Mouse (Mus musculus): ENCODE results near the gene Trim46. TPM values are rescaled to one million over a fixed set of nuclear protein-coding genes. Genes with fewer than 3 reads are reported as not detected.

Gene Trim46
- total and polyA plus RNA-seq, 2 experiments, result 0.16 to 0.18 TPM

DNA sequence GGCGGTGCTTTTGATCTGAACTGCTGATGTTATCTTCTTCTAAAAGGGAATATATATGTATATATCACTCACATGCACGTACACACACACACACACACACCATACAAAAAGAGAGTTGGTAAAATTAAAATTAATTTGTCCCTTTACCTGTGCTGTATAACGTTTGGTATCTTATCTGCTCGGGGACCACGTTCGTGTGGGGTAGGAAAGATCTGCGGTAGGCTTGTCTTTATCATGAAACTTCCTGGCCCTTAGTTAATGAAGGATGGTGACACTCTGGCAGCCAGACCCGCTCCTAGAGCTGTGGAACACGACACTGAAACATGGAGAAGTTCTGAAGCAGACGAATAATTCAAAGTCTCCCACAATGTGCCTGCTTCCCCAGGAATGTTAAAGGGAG, 45.8 kb upstream of the Trim46 start:
- peak overlapping the region; percentile 96 for H3K27ac ChIP-seq (replicated peaks; ENCODE audit: insufficient read depth, low read depth, low read length)
- H3K27me3 ChIP-seq (ENCODE audit: control insufficient read depth, insufficient read depth, low read length), result no peaks in the 10 kb centered on the region
- 77% methylated on average over 10 of the region's 10 CpGs for WGBS
- no peak for DNase-seq (ENCODE audit: extremely low read depth, low read depth, low spot score)
- H3K9ac ChIP-seq (ENCODE audit: low read depth, low read length), result no peak overlapping the region
- TF ChIP-seq POLR2A (IDR thresholded peaks at IDR 0.05; ENCODE audit: extremely low read depth, insufficient read depth, low read length) (no peak), CTCF (IDR thresholded peaks at IDR 0.05; ENCODE audit: low read depth, low read length) (no peak)
- no peaks in the 10 kb centered on the region for H3K79me2 ChIP-seq (ENCODE audit: control insufficient read depth, insufficient read depth, low read length)
- no peak overlapping the region for H3K4me3 ChIP-seq (ENCODE audit: insufficient read depth, low read depth, low read length)
- H3K4me1 ChIP-seq (ENCODE audit: control insufficient read depth, insufficient read depth, low read length), result peaks cover 45% of the 10 kb centered on the region
- H3K36me3 ChIP-seq (ENCODE audit: control insufficient read depth, insufficient read depth, low read length), result no peaks in the 10 kb centered on the region

DNA sequence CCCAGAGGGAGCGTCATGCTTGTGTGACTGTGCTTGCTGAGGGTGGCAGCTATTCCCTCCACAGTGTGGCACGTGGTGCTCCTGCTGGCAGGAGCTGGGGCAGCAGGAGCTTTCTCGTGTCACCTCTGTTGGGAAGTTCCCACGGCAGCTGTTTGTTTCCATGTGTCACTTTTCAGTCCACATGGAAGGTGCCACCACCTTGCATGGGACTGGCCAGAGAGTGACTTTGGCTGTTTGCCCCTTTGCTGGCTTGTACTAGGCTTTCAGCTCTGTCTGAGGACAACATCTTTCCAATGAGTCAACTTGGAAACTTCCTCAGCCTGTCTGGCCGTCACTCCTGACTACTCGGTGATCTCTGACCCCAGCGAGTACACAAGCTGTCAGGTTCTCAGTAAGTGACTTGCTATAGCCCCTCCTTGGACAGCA, 42.4 kb upstream of the Trim46 start:
- 12% methylated on average over 7 of the region's 7 CpGs for WGBS
- no peaks in the 10 kb centered on the region for H3K27me3 ChIP-seq (ENCODE audit: control insufficient read depth, insufficient read depth, low read length)
- no peaks in the 10 kb centered on the region for H3K36me3 ChIP-seq (ENCODE audit: control insufficient read depth, insufficient read depth, low read length)
- H3K4me3 ChIP-seq (ENCODE audit: insufficient read depth, low read depth, low read length), result no peak overlapping the region
- DNase-seq (ENCODE audit: extremely low read depth, low read depth, low spot score), result peak; percentile 99
- TF ChIP-seq CTCF (IDR thresholded peaks at IDR 0.05; ENCODE audit: low read depth, low read length) (peak; percentile 45), POLR2A (IDR thresholded peaks at IDR 0.05; ENCODE audit: extremely low read depth, insufficient read depth, low read length) (no peak)
- no peaks in the 10 kb centered on the region for H3K79me2 ChIP-seq (ENCODE audit: control insufficient read depth, insufficient read depth, low read length)
- H3K27ac ChIP-seq (replicated peaks; ENCODE audit: insufficient read depth, low read depth, low read length), result peak overlapping the region; percentile 84
- H3K4me1 ChIP-seq (ENCODE audit: control insufficient read depth, insufficient read depth, low read length), result peaks cover 44% of the 10 kb centered on the region
- peak overlapping the region; percentile 29 for H3K9ac ChIP-seq (ENCODE audit: low read depth, low read length)

DNA sequence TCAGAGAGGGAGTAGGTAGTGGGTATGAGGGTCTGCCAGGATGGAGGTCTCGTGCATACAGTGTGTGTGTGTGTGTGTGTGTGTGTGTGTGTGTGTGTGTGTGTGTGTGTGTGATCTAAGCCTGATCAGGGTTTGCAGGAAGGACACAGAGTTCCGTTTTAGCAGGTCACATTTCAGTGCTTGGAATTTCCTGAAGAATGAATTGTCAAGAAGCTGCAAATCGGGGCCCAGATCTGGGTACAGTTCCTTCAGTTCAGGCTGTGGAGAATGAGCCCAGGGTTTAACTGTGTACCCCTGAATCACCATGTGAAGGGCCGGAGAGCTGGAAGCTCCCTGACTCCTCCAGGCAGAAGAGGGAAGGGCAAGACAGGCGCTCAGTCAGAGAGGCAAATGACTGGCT, 41.2 kb upstream of the Trim46 start:
- Histone ChIP-seq H3K4me3 (ENCODE audit: insufficient read depth, low read depth, low read length) (no peak overlapping the region), H3K9ac (ENCODE audit: low read depth, low read length) (no peak overlapping the region), H3K27ac (replicated peaks; ENCODE audit: insufficient read depth, low read depth, low read length) (peak overlapping the region; percentile 84), H3K4me1 (ENCODE audit: control insufficient read depth, insufficient read depth, low read length) (peaks cover 35% of the 10 kb centered on the region), H3K79me2 (ENCODE audit: control insufficient read depth, insufficient read depth, low read length) (no peaks in the 10 kb centered on the region), H3K27me3 (ENCODE audit: control insufficient read depth, insufficient read depth, low read length) (no peaks in the 10 kb centered on the region), H3K36me3 (ENCODE audit: control insufficient read depth, insufficient read depth, low read length) (no peaks in the 10 kb centered on the region)
- no peak for DNase-seq (ENCODE audit: extremely low read depth, low read depth, low spot score)
- WGBS, result 75% methylated on average over 5 of the region's 5 CpGs
- TF ChIP-seq CTCF (IDR thresholded peaks at IDR 0.05; ENCODE audit: low read depth, low read length) (no peak), POLR2A (IDR thresholded peaks at IDR 0.05; ENCODE audit: extremely low read depth, insufficient read depth, low read length) (no peak)

DNA sequence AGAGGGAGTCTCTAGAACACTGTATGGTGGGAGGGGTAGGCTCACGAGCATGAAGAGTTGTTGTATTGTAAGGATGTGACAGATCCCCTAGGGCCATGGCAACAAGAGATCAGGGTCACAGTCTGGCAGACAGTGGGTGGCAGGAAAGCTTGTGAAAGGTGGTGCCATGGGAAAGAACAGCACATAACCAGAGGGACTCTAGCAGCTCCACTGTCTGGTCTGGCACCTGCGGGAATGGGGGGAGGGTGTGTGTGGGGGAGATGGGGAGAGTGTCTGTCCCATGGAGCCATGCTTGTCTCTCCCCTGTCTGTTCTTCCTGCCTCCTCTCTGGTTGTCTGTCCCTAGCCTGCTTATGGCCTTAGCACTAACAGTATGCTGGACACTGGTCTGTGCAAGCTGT, 39.4 kb upstream of the Trim46 start:
- no peak overlapping the region for H3K9ac ChIP-seq (ENCODE audit: low read depth, low read length)
- H3K36me3 ChIP-seq (ENCODE audit: control insufficient read depth, insufficient read depth, low read length), result no peaks in the 10 kb centered on the region
- no peaks in the 10 kb centered on the region for H3K79me2 ChIP-seq (ENCODE audit: control insufficient read depth, insufficient read depth, low read length)
- H3K27ac ChIP-seq (replicated peaks; ENCODE audit: insufficient read depth, low read depth, low read length), result no peak overlapping the region
- peaks cover 35% of the 10 kb centered on the region for H3K4me1 ChIP-seq (ENCODE audit: control insufficient read depth, insufficient read depth, low read length)
- TF ChIP-seq CTCF (IDR thresholded peaks at IDR 0.05; ENCODE audit: low read depth, low read length) (no peak), POLR2A (IDR thresholded peaks at IDR 0.05; ENCODE audit: extremely low read depth, insufficient read depth, low read length) (no peak)
- 85% methylated on average over 2 of the region's 2 CpGs for WGBS
- no peaks in the 10 kb centered on the region for H3K27me3 ChIP-seq (ENCODE audit: control insufficient read depth, insufficient read depth, low read length)
- DNase-seq (ENCODE audit: extremely low read depth, low read depth, low spot score), result no peak
- no peak overlapping the region for H3K4me3 ChIP-seq (ENCODE audit: insufficient read depth, low read depth, low read length)

DNA sequence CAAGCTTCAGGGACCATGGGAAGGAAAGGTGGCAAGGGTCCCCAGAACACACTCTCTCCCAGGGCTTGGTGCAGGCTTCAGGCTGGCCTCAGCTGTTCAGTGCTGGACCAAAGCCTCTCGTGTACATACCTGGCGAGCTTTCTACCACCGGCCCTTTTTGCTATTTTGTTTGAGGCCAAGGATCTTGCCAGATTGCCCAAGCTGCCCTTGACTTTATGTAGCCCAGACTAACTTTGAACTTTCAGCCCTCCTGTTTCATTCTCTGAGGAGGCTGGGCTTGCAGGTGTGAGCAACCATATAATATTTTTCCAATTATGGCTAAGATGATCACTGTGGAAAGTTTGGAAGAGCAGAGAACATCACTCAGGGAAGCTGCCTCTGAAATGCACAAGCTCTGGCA, 38.2 kb upstream of the Trim46 start:
- H3K36me3 ChIP-seq (ENCODE audit: control insufficient read depth, insufficient read depth, low read length), result no peaks in the 10 kb centered on the region
- no peak overlapping the region for H3K4me3 ChIP-seq (ENCODE audit: insufficient read depth, low read depth, low read length)
- DNase-seq (ENCODE audit: extremely low read depth, low read depth, low spot score), result peak; percentile 92
- H3K79me2 ChIP-seq (ENCODE audit: control insufficient read depth, insufficient read depth, low read length), result 0 out of 2 replicates have a peak, but pooled peaks cover under 1% of the 10 kb centered on the region
- WGBS, result 26% methylated on average over 3 of the region's 3 CpGs
- no peaks in the 10 kb centered on the region for H3K27me3 ChIP-seq (ENCODE audit: control insufficient read depth, insufficient read depth, low read length)
- no peak for TF ChIP-seq CTCF (IDR thresholded peaks at IDR 0.05; ENCODE audit: low read depth, low read length)
- no peak for TF ChIP-seq POLR2A (IDR thresholded peaks at IDR 0.05; ENCODE audit: extremely low read depth, insufficient read depth, low read length)
- peak overlapping the region; percentile 63 for H3K9ac ChIP-seq (ENCODE audit: low read depth, low read length)
- peaks cover 32% of the 10 kb centered on the region for H3K4me1 ChIP-seq (ENCODE audit: control insufficient read depth, insufficient read depth, low read length)
- peak overlapping the region; percentile 76 for H3K27ac ChIP-seq (replicated peaks; ENCODE audit: insufficient read depth, low read depth, low read length)

DNA sequence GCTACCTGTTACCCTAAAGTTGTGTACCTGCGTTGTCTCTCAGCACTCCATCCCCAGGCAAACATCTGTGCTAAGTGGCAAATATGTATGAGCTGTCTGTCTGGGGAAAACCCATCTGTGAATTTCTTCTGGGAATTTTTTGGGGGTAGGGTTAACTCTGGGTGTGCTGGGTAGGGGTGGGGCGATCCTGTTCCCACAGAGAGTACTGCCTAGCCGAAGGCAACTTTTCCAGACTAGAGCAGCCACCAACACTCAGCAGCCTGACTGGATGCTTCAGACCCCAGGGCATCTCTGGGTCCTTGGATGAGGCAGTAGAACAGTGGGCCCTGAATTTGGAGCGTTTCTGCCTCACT, 36.2 kb upstream of the Trim46 start:
- peaks cover 20% of the 10 kb centered on the region; the same call in 1 of the 2 replicates for H3K79me2 ChIP-seq (ENCODE audit: control insufficient read depth, insufficient read depth, low read length)
- H3K36me3 ChIP-seq (ENCODE audit: control insufficient read depth, insufficient read depth, low read length), result no peaks in the 10 kb centered on the region
- H3K27ac ChIP-seq (replicated peaks; ENCODE audit: insufficient read depth, low read depth, low read length), result no peak overlapping the region
- TF ChIP-seq CTCF (IDR thresholded peaks at IDR 0.05; ENCODE audit: low read depth, low read length) (no peak), POLR2A (IDR thresholded peaks at IDR 0.05; ENCODE audit: extremely low read depth, insufficient read depth, low read length) (no peak)
- no peak overlapping the region for H3K9ac ChIP-seq (ENCODE audit: low read depth, low read length)
- H3K27me3 ChIP-seq (ENCODE audit: control insufficient read depth, insufficient read depth, low read length), result no peaks in the 10 kb centered on the region
- H3K4me3 ChIP-seq (ENCODE audit: insufficient read depth, low read depth, low read length), result no peak overlapping the region
- WGBS, result 16% methylated on average over 4 of the region's 4 CpGs
- no peak for DNase-seq (ENCODE audit: extremely low read depth, low read depth, low spot score)
- H3K4me1 ChIP-seq (ENCODE audit: control insufficient read depth, insufficient read depth, low read length), result peaks cover 15% of the 10 kb centered on the region

Measured in liver, adult 2 months (tissue).